Mouse (Mus musculus) myocyte (in vitro differentiated cells): ENCODE measurements around the gene Olfr1412.

Experiments
- CEBPB ChIP-seq: IDR thresholded peaks from 2 replicates; pipeline ENCODE4 v1.6.1; 2011; ENCODE audit warnings: mild to moderate bottlenecking, moderate library complexity; ENCODE audit not compliant: poor library complexity, insufficient read depth, severe bottlenecking
- E2F4 ChIP-seq: IDR thresholded peaks from one replicate; pipeline ENCODE4 v1.6.1; 2011; ENCODE audit warnings: mild to moderate bottlenecking, control low read depth, moderate library complexity; ENCODE audit not compliant: insufficient read depth
- MAX ChIP-seq: IDR thresholded peaks from one replicate; pipeline ENCODE4 v1.6.1; 2011; ENCODE audit warnings: low read depth, mild to moderate bottlenecking, control low read depth
- MYOD1 ChIP-seq, 3 experiments: IDR thresholded peaks; one replicate each; pipeline ENCODE4 v1.6.1; 2011; ENCODE audit warnings: control low read depth in 2 of 3, low read depth in 2 of 3, mild to moderate bottlenecking in 2 of 3, moderate library complexity in 1 of 3; ENCODE audit not compliant: insufficient read length in 2 of 3, control insufficient read depth in 1 of 3
- MYOG ChIP-seq, 3 experiments: IDR thresholded peaks; one replicate each; pipeline ENCODE4 v1.6.1; 2011; ENCODE audit warnings: control low read depth in 2 of 3, low read depth in 2 of 3, mild to moderate bottlenecking in 2 of 3; ENCODE audit not compliant: insufficient read length in 2 of 3, control insufficient read depth in 1 of 3, insufficient read depth in 1 of 3
- POLR2A ChIP-seq: IDR thresholded peaks from one replicate; pipeline ENCODE4 v1.6.1; 2011; ENCODE audit warnings: low read depth, mild to moderate bottlenecking, control low read depth, moderate library complexity; ENCODE audit not compliant: insufficient read length
- POLR2AphosphoS2 ChIP-seq: IDR thresholded peaks from one replicate; pipeline ENCODE4 v1.6.1; 2011; ENCODE audit warnings: low read depth, control low read depth; ENCODE audit not compliant: insufficient read length
- REST ChIP-seq: IDR thresholded peaks from one replicate; pipeline ENCODE4 v1.6.1; 2011; ENCODE audit warnings: mild to moderate bottlenecking, control low read depth, moderate library complexity; ENCODE audit not compliant: insufficient read depth, insufficient read length
- SRF ChIP-seq: IDR thresholded peaks from one replicate; pipeline ENCODE4 v1.6.1; 2011; ENCODE audit warnings: low read depth; ENCODE audit not compliant: control insufficient read depth, insufficient read length
- TCF12 ChIP-seq: IDR thresholded peaks from one replicate; pipeline ENCODE4 v1.6.1; 2011; ENCODE audit warnings: mild to moderate bottlenecking, control low read depth; ENCODE audit not compliant: poor library complexity, insufficient read depth, severe bottlenecking
- USF1 ChIP-seq: IDR thresholded peaks from one replicate; pipeline ENCODE4 v1.6.1; 2011; ENCODE audit warnings: low read depth, mild to moderate bottlenecking, control low read depth, moderate library complexity

DNA sequence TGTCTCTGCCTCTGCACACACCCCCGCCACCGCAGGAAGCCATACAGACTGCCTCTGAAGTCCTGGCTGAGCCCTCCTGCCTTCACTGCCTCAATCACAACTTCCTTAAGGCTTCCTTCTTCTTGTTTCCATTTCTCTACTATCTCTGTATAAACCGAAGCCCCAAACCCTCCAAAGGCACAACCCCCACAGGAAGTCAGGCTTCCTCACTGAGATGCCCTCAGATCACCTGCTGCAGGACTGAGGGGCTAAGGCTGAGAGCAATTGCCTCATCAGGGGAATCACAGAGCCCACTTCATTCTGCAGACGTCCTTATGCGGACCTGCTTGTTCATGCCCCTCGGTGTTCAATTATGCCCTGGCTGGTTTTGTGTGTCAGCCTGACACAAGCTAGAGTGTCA is 54.8 kb downstream of the Olfr1412 start:
- TF ChIP-seq POLR2A (no peak), USF1 (no peak), TCF12 (no peak), MAX (no peak), MYOG (IDR thresholded peaks at IDR 0.05; ENCODE audit: control insufficient read depth in 1 of 3, insufficient read depth in 1 of 3, insufficient read length in 2 of 3, low read depth in 2 of 3) (no peak), CEBPB (no peak), SRF (no peak), POLR2AphosphoS2 (no peak), REST (no peak), MYOD1 (IDR thresholded peaks at IDR 0.05; ENCODE audit: control insufficient read depth in 1 of 3, insufficient read length in 2 of 3, low read depth in 2 of 3) (no peak), E2F4 (no peak)
